Mouse (Mus musculus) myocyte (in vitro differentiated cells): Measurements from ENCODE around the gene Rnf216.

ENCODE experiments used
- CEBPB ChIP-seq: IDR thresholded peaks from 2 replicates; pipeline ENCODE4 v1.6.1; 2011; ENCODE audit warnings: mild to moderate bottlenecking, moderate library complexity; ENCODE audit not compliant: poor library complexity, insufficient read depth, severe bottlenecking
- MAX ChIP-seq: IDR thresholded peaks from one replicate; pipeline ENCODE4 v1.6.1; 2011; ENCODE audit warnings: low read depth, mild to moderate bottlenecking, control low read depth
- MYOD1 ChIP-seq, 3 experiments: IDR thresholded peaks; one replicate each; pipeline ENCODE4 v1.6.1; 2011; ENCODE audit warnings: control low read depth in 2 of 3, low read depth in 2 of 3, mild to moderate bottlenecking in 2 of 3, moderate library complexity in 1 of 3; ENCODE audit not compliant: insufficient read length in 2 of 3, control insufficient read depth in 1 of 3
- MYOG ChIP-seq, 3 experiments: IDR thresholded peaks; one replicate each; pipeline ENCODE4 v1.6.1; 2011; ENCODE audit warnings: control low read depth in 2 of 3, low read depth in 2 of 3, mild to moderate bottlenecking in 2 of 3; ENCODE audit not compliant: insufficient read length in 2 of 3, control insufficient read depth in 1 of 3, insufficient read depth in 1 of 3
- POLR2A ChIP-seq: IDR thresholded peaks from one replicate; pipeline ENCODE4 v1.6.1; 2011; ENCODE audit warnings: low read depth, mild to moderate bottlenecking, control low read depth, moderate library complexity; ENCODE audit not compliant: insufficient read length
- POLR2AphosphoS2 ChIP-seq: IDR thresholded peaks from one replicate; pipeline ENCODE4 v1.6.1; 2011; ENCODE audit warnings: low read depth, control low read depth; ENCODE audit not compliant: insufficient read length

- TF ChIP-seq MAX, result no peak
- no peak for TF ChIP-seq POLR2A
- no peak for TF ChIP-seq CEBPB
- TF ChIP-seq MYOD1 (IDR thresholded peaks at IDR 0.05; ENCODE audit: control insufficient read depth in 1 of 3, insufficient read length in 2 of 3, low read depth in 2 of 3), result no peak
- no peak for TF ChIP-seq POLR2AphosphoS2
- TF ChIP-seq MYOG (IDR thresholded peaks at IDR 0.05; ENCODE audit: control insufficient read depth in 1 of 3, insufficient read depth in 1 of 3, insufficient read length in 2 of 3, low read depth in 2 of 3), result no peak
Measured at GRCm38 (mm10) chr5:143153756-143154155, 41.0 kb upstream of the Rnf216 start.
